8 mouse cellular contexts compared by ENCODE assay signal in genomic region chr5:73854774-73855371, GRCm38 (mm10).
DNase-seq lines count a peak whose midpoint lies in the region; ATAC-seq lines count a peak whose summit lies in the region.

No protein-coding gene starts in this region.

- intact Hi-C loops in heart, postnatal 25 days (cut with DNase I), result loop anchor here (2.0 to 10.0 kb wide), 6 partner anchors 26 to 1302 kb away; no protein-coding TSS in a partner anchor

- WGBS in intestine, embryonic 16.5 days, result 62% methylated on average over 18 of the region's 18 CpGs

- H3K27ac ChIP-seq in intestine, embryonic 16.5 days (ENCODE audit: low read length), result peak overlapping the region; percentile 51

- H3K4me3 ChIP-seq in intestine, embryonic 16.5 days (ENCODE audit: low read length), result no peak overlapping the region

- H3K36me3 ChIP-seq in intestine, embryonic 16.5 days (ENCODE audit: control insufficient read depth, insufficient read depth, low read length), result no peaks in the 10 kb centered on the region

- no peak for ATAC-seq in intestine, embryonic 16.5 days
- ATAC-seq in inflammation-experienced regulatory T-cells, adult 6 months, result no peak

- H3K9me3 ChIP-seq in intestine, embryonic 16.5 days (ENCODE audit: control insufficient read depth, low read length), result no peaks in the 10 kb centered on the region

- peaks cover 10% of the 10 kb centered on the region; the same call in 1 of the 2 replicates for H3K4me1 ChIP-seq in intestine, embryonic 16.5 days (ENCODE audit: control insufficient read depth, insufficient read depth, low read length)

- H3K27me3 ChIP-seq in intestine, embryonic 16.5 days (replicated peaks; ENCODE audit: control insufficient read depth, insufficient read depth, low read length), result no peaks in the 10 kb centered on the region

- no peak overlapping the region for H3K9ac ChIP-seq in intestine, embryonic 16.5 days (ENCODE audit: low read depth, low read length)

- DNase-seq in heart, adult 18-20 months, result peak; percentile 38 to 71
- no peak for DNase-seq in heart, postnatal 25 days (ENCODE audit: low spot score)
- peak; percentile 2 for DNase-seq in 3134 (ENCODE audit: extremely low read depth, insufficient read length, low spot score)
- peak; percentile 21 for DNase-seq in cerebellum, adult 9-10 months
- no peak for DNase-seq in adrenal gland, postnatal 4 days (ENCODE audit: low spot score in 2 of 2)
- DNase-seq in frontal cortex, adult 2 months (ENCODE audit: extremely low spot score in 1 of 2, low spot score in 1 of 2), result no peak

- 0 out of 2 replicates have a peak overlapping the region, but pooled peaks have one; percentile 24 for H3K4me2 ChIP-seq in intestine, embryonic 16.5 days (ENCODE audit: low read depth, low read length)

Comparison
In these comparisons a context has a peak if more than half of its experiments do, and no peak if none do; other contexts are left out.
1. DNase-seq: peak in heart, adult 18-20 months (2 of 2), 3134 (single experiment) and cerebellum, adult 9-10 months (single experiment); none in heart, postnatal 25 days (single experiment), adrenal gland, postnatal 4 days (0 of 2) and frontal cortex, adult 2 months (0 of 2).